Mouse (Mus musculus) liver, embryonic 14.5 days (tissue): ENCODE measurements around the gene Hnrnph3. TPM values are rescaled to one million over a fixed set of nuclear protein-coding genes. Genes with fewer than 3 reads are reported as not detected.

Experiments used
- ATAC-seq: fragments of 200-750 bp; cut with Nextera tagmentation; 2 replicates; pipeline ENCODE4 v1.8.0; 2017; ENCODE audit warnings: moderate number of reproducible peaks, mild to moderate bottlenecking, moderate library complexity; ENCODE audit not compliant: insufficient read depth
- DNase-seq, 3 experiments: peaks; one replicate each; pipeline ENCODE4 v3.0.0-alpha.2; 2012 to 2013; ENCODE audit warnings: low read depth in 3 of 3, low spot score in 3 of 3
- H3K27ac ChIP-seq: fragments of 300-500 bp; sonication (generic); 2 replicates; pipeline ENCODE4 v1.5.1; 2014; ENCODE audit warnings: moderate library complexity, mild to moderate bottlenecking, control low read depth, inconsistent platforms
- H3K27me3 ChIP-seq: fragments of 300-500 bp; sonication (generic); 2 replicates; pipeline ENCODE4 v1.6.1; 2014; ENCODE audit warnings: mild to moderate bottlenecking, low read length, moderate library complexity; ENCODE audit not compliant: control insufficient read depth, insufficient read depth
- H3K36me3 ChIP-seq: fragments of 300-500 bp; sonication (generic); replicated peaks from 2 replicates; pipeline ENCODE4 v1.6.1; 2014; ENCODE audit warnings: low read depth; ENCODE audit not compliant: control insufficient read depth, insufficient read depth
- H3K4me1 ChIP-seq, 2 experiments: fragments of 200-500 bp in 1 of 2; fragments of 300-500 bp in 1 of 2; sonication (generic) in 1 of 2; replicated peaks; 2 replicates each; pipeline ENCODE4 v1.6.1; 2012 to 2014; ENCODE audit warnings: antibody characterized with exemption in 1 of 2, inconsistent platforms in 1 of 2, low read length in 1 of 2; ENCODE audit not compliant: control insufficient read depth in 2 of 2, insufficient read depth in 2 of 2
- H3K4me2 ChIP-seq: fragments of 300-500 bp; sonication (generic); 2 replicates; pipeline ENCODE4 v1.6.1; 2014; ENCODE audit warnings: low read depth, mild to moderate bottlenecking, control low read depth, moderate library complexity
- H3K4me3 ChIP-seq, 2 experiments: fragments of 200-500 bp in 1 of 2; fragments of 300-500 bp in 1 of 2; sonication (generic) in 1 of 2; 2 replicates each; pipeline ENCODE4 v1.5.1; 2012 to 2014; ENCODE audit warnings: low read depth in 2 of 2, low read length in 2 of 2, mild to moderate bottlenecking in 2 of 2, control low read depth in 1 of 2, inconsistent platforms in 1 of 2, moderate library complexity in 1 of 2; ENCODE audit not compliant: insufficient read depth in 1 of 2
- H3K9ac ChIP-seq: fragments of 300-500 bp; sonication (generic); replicated peaks from 2 replicates; pipeline ENCODE4 v1.6.1; 2014; ENCODE audit warnings: mild to moderate bottlenecking, control low read depth, moderate library complexity
- H3K9me3 ChIP-seq: fragments of 300-500 bp; sonication (generic); 2 replicates; pipeline ENCODE4 v1.6.1; 2016; ENCODE audit warnings: low read length, mixed read lengths; ENCODE audit not compliant: control insufficient read depth
- CTCF ChIP-seq: IDR thresholded peaks from 2 replicates; pipeline ENCODE4 v1.5.1; 2016; ENCODE audit warnings: antibody characterized with exemption, low read depth, control low read depth
- EP300 ChIP-seq: IDR thresholded peaks from 2 replicates; pipeline ENCODE4 v1.6.1; 2016; ENCODE audit warnings: antibody characterized with exemption, low read depth
- WGBS: fragments of 180-500 bp; shearing (Covaris S2); extraction: QIAGEN DNeasy Blood & Tissue Kit; methylation state at CpG from one replicate; pipeline ENCODE4 v1.1.7; 2014; ENCODE audit not compliant: insufficient replicate concordance; 5-methylcytosine and 5-hydroxymethylcytosine counted together
- polyA plus RNA-seq, 2 experiments: library from polyadenylated mRNA; depleted of rRNA in 1 of 2; stranded (reverse) in 1 of 2; unstranded in 1 of 2; fragments of >200 nt; fragmentation: Nextera tagmentation in 1 of 2; extraction: Ambion mirVana in 1 of 2; gene quantifications; 2 replicates each; pipeline versions ENCODE4 v1.2.1 to v1.2.3; 2012 to 2014

The Hnrnph3 gene
- polyA plus RNA-seq, 2 experiments, result 12.4 to 23.2 TPM

DNA sequence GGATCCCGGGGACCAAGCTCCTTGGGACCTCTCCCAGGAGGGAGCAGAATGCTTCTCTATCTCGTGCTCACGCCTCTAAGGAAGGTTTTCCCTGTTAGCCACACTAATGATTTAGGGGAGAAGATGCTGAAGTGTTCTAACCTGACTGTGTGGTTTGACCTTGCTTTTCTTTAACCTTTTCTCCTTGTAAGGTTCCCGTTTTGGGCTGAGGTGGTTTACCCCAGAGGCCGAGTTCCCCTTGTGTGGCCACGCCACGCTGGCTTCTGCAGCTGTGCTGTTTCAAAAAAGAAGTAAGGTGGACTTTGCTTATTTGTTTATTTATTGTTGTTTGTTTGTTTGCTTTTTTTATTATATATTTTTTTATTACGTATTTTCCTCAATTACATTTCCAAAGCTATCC, 23.7 kb upstream of the Hnrnph3 start:
- ATAC-seq (no peak), DNase-seq (no peak)
- no peak overlapping the region for H3K4me3 ChIP-seq
- 62% methylated on average over 8 of the region's 8 CpGs for WGBS
- no peaks in the 10 kb centered on the region for H3K36me3 ChIP-seq
- H3K9ac ChIP-seq, result no peak overlapping the region
- no peaks in the 10 kb centered on the region for H3K27me3 ChIP-seq
- no peaks in the 10 kb centered on the region for H3K9me3 ChIP-seq
- no peak overlapping the region for H3K27ac ChIP-seq
- TF ChIP-seq CTCF, result no peak
- no peak for TF ChIP-seq EP300
- no peaks in the 10 kb centered on the region for H3K4me1 ChIP-seq
- H3K4me2 ChIP-seq, result no peak overlapping the region

DNA sequence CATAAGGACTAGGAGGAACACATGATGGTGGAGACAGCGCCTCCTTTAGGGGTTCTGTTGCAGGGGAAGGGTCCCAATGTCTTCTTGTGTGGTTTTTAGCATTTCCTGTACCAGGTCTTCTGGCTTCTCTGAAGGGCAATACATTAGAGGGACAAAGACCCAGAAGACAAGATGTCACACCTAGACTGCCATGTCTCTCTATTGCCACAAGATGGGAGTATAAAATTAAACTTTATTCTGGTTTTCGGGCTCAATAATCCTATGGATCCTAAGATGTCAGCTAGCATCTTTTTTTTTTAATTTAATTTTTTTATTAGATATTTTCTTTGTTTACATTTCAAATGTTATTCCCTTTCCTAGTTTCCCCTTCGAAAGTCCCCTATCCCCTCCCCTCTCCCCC, 19.1 kb upstream of the Hnrnph3 start:
- DNase-seq (no peak), ATAC-seq (no peak)
- Histone ChIP-seq H3K4me1 (no peaks in the 10 kb centered on the region), H3K4me2 (no peak overlapping the region), H3K9ac (no peak overlapping the region), H3K27me3 (no peaks in the 10 kb centered on the region), H3K36me3 (no peaks in the 10 kb centered on the region), H3K9me3 (no peaks in the 10 kb centered on the region), H3K4me3 (no peak overlapping the region), H3K27ac (no peak overlapping the region)
- TF ChIP-seq CTCF, result peak; percentile 22; the same call in 1 of the 2 replicates
- no peak for TF ChIP-seq EP300
- WGBS, result 49% methylated on average over 3 of the region's 3 CpGs

DNA sequence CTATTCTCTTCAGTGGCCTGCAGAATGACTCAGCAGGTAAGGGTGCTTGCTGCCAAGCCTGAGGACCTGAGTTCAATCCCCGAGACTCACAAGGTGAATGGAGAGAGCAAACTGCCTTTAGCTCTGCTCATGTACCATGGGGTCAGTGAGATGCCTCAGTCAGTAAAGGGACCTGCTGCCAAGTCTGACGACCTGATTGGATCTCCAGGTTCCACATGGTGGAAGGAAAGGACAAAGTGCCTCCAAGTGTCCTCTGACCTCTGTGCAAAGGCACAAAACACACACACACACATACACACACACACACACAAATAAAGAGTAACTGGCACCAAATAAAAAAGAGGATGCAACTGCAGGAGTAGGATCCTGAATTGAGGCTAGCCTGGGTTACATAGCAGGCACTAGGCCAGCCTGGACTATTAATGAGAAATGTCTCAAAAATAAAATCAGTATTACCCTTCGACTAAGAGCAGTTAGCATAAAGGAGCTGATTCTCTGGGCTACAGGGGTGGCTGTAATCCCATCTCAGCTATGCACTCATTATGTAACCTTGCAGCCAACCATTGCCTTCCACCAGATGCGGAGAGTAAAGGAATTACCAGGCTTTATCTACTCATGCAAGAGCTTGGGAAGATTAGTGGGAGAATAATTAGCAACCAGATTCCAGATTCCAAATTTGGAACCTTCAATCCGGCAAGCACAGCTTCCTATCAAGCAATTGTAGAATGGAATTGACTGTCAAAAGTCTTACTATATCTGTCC, 16.0 kb upstream of the Hnrnph3 start:
- Histone ChIP-seq H3K4me2 (no peak overlapping the region), H3K4me1 (no peaks in the 10 kb centered on the region), H3K4me3 (no peak overlapping the region), H3K36me3 (no peaks in the 10 kb centered on the region), H3K9me3 (no peaks in the 10 kb centered on the region), H3K27me3 (no peaks in the 10 kb centered on the region), H3K9ac (no peak overlapping the region), H3K27ac (no peak overlapping the region)
- no peak for ATAC-seq
- WGBS, result 56% methylated on average over 5 of the region's 5 CpGs
- no peak for DNase-seq
- TF ChIP-seq CTCF (no peak), EP300 (no peak)

DNA sequence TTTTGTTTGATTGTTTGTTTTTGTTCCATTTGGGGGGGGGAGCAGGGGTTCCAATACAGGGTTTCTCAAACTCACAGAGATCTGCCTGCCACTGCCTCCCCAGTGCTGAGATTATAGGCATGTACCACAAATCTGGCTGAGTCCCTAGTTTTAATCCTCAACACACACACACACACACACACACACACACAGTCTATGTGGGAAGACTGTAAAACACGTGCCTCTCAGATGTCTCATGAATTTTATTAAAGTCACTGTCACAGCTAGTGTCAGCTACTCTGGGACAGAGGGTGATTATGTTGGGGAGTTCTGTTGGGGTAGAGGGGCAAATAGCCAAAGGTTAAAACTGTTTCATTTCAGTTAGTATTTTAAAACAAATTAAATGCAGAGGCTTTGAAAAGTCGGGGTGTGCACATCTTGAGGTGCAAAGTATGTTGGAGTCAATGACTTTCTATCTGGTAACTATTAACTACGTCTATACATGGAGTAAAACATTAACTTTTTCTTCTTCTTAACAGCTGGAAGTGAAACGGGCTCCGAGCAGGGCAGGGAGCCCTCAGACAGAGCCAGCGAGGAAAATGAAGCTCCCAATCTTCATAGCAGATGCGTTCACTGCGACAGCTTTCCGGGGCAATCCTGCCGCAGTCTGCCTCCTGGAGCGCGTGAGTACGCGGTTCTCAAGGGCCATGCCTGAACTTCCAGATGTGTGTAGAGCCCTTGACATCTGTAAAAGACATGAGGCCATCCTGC, 14.7 kb upstream of the Hnrnph3 start:
- H3K4me2 ChIP-seq, result no peak overlapping the region
- H3K4me3 ChIP-seq, result no peak overlapping the region
- H3K9ac ChIP-seq, result no peak overlapping the region
- TF ChIP-seq CTCF (no peak), EP300 (no peak)
- no peaks in the 10 kb centered on the region for H3K4me1 ChIP-seq
- WGBS, result 66% methylated on average over 14 of the region's 14 CpGs
- H3K36me3 ChIP-seq, result no peaks in the 10 kb centered on the region
- no peaks in the 10 kb centered on the region for H3K9me3 ChIP-seq
- ATAC-seq, result no peak
- no peak for DNase-seq
- H3K27me3 ChIP-seq, result no peaks in the 10 kb centered on the region
- H3K27ac ChIP-seq, result no peak overlapping the region

DNA sequence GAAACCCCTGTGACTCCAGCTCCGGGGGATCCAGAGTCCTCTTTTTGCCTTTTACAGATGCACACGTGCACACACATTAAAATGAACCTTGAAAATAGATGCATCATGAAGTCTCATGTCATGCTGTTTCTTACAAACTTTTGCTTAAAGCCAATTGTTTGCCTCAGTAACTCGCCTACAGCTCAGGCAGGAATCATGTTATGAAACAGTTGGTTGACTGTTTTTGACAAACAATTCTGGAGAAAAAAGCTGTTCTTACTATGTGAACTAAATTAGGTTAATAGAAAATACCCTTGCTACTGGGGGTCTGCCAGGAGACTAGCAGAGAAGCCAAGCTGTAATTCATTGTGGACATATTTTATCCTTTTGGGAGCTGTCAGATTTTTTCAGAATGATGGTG, 8.9 kb upstream of the Hnrnph3 start:
- DNase-seq (no peak), ATAC-seq (no peak)
- no peak overlapping the region for H3K4me2 ChIP-seq
- no peaks in the 10 kb centered on the region for H3K4me1 ChIP-seq
- no peaks in the 10 kb centered on the region for H3K27me3 ChIP-seq
- no peak overlapping the region for H3K27ac ChIP-seq
- no peaks in the 10 kb centered on the region for H3K36me3 ChIP-seq
- WGBS, result 60% methylated on average over 3 of the region's 3 CpGs
- TF ChIP-seq CTCF (no peak), EP300 (no peak)
- H3K9me3 ChIP-seq, result no peaks in the 10 kb centered on the region
- no peak overlapping the region for H3K4me3 ChIP-seq
- no peak overlapping the region for H3K9ac ChIP-seq
